Mouse (Mus musculus): ENCODE data around the gene Mast4. TPM values are rescaled to one million over a fixed set of nuclear protein-coding genes. Genes with fewer than 3 reads are reported as not detected.

The Mast4 gene
- total and polyA plus RNA-seq, 3 experiments = 2.7 to 7.0 TPM; not detected in 1

- H3K27me3 ChIP-seq (ENCODE audit: control insufficient read depth in 1 of 2, insufficient read depth in 2 of 2, low read length in 2 of 2) = peaks cover 2 to 6% of the 10 kb centered on the region in 2 experiments; a peak in 3 of 4 replicates
- H3K9ac ChIP-seq (ENCODE audit: control insufficient read depth, low read depth, low read length, poor library complexity, severe bottlenecking) = no peak overlapping the region
- no peak for DNase-seq (ENCODE audit: low read depth, low spot score)
- no peaks in the 10 kb centered on the region for H3K79me2 ChIP-seq (ENCODE audit: control insufficient read depth, insufficient read depth, low read length, poor library complexity)
- TF ChIP-seq MAZ (IDR thresholded peaks at IDR 0.05; ENCODE audit: low read depth, low read length) (no peak), MYC (IDR thresholded peaks at IDR 0.05; ENCODE audit: low read depth, low read length) (no peak), ZC3H11A (IDR thresholded peaks at IDR 0.05; ENCODE audit: low read depth, low read length) (no peak), USF1 (IDR thresholded peaks at IDR 0.05; ENCODE audit: low read depth, low read length) (no peak), TCF12 (IDR thresholded peaks at IDR 0.05; ENCODE audit: low read depth, low read length) (no peak), CHD2 (IDR thresholded peaks at IDR 0.05; ENCODE audit: low read length) (no peak), MYB (IDR thresholded peaks at IDR 0.05; ENCODE audit: low read depth, low read length) (no peak), POLR2A (IDR thresholded peaks at IDR 0.05; ENCODE audit: control insufficient read depth in 1 of 2, insufficient read depth in 1 of 2, low read depth in 1 of 2, low read length in 2 of 2, poor library complexity in 1 of 2) (no peak), SIN3A (IDR thresholded peaks at IDR 0.05; ENCODE audit: low read length) (no peak), NELFE (IDR thresholded peaks at IDR 0.05; ENCODE audit: low read depth, low read length) (no peak), CTCF (IDR thresholded peaks at IDR 0.05 in 2 of 3, conservative IDR thresholded peaks at IDR 0.05 in 1 of 3; ENCODE audit: control insufficient read depth in 1 of 3, insufficient read depth in 1 of 3, low read depth in 2 of 3, low read length in 3 of 3, poor library complexity in 1 of 3, severe bottlenecking in 1 of 3) (no peak), UBTF (IDR thresholded peaks at IDR 0.05; ENCODE audit: borderline replicate concordance, insufficient read depth, low read depth, low read length) (no peak), MEF2A (IDR thresholded peaks at IDR 0.05; ENCODE audit: extremely low read depth, insufficient replicate concordance, low read depth, low read length, poor library complexity, severe bottlenecking) (no peak), HCFC1 (IDR thresholded peaks at IDR 0.05; ENCODE audit: low read depth, low read length) (no peak)
- no peaks in the 10 kb centered on the region; a peak in 1 of 4 replicates for H3K4me1 ChIP-seq (ENCODE audit: control insufficient read depth in 1 of 2, insufficient read depth in 2 of 2, low read length in 2 of 2)
- no peaks in the 10 kb centered on the region for H3K36me3 ChIP-seq (ENCODE audit: control insufficient read depth in 1 of 2, insufficient read depth in 2 of 2, low read length in 2 of 2)
- no peak overlapping the region for H3K27ac ChIP-seq (ENCODE audit: control insufficient read depth, low read depth, low read length)
- no peak overlapping the region for H3K4me3 ChIP-seq (ENCODE audit: control insufficient read depth in 1 of 2, insufficient read depth in 1 of 2, low read depth in 2 of 2, low read length in 2 of 2)
- H3K9me3 ChIP-seq (replicated peaks; ENCODE audit: insufficient read depth, low read length) = no peaks in the 10 kb centered on the region
Measured at GRCm38 (mm10) chr13:102936233-102936632, 398.1 kb downstream of the Mast4 start.

GRCm38 (mm10) chr13:102935788-102936187 is 398.5 kb downstream of the Mast4 start:
- no peaks in the 10 kb centered on the region for H3K36me3 ChIP-seq (ENCODE audit: control insufficient read depth in 1 of 2, insufficient read depth in 2 of 2, low read length in 2 of 2)
- DNase-seq (ENCODE audit: low read depth, low spot score) = no peak
- H3K9me3 ChIP-seq (replicated peaks; ENCODE audit: insufficient read depth, low read length) = no peaks in the 10 kb centered on the region
- H3K79me2 ChIP-seq (ENCODE audit: control insufficient read depth, insufficient read depth, low read length, poor library complexity) = no peaks in the 10 kb centered on the region
- H3K27me3 ChIP-seq (ENCODE audit: control insufficient read depth in 1 of 2, insufficient read depth in 2 of 2, low read length in 2 of 2) = peaks cover 2 to 6% of the 10 kb centered on the region in 2 experiments; a peak in 3 of 4 replicates
- no peak overlapping the region for H3K9ac ChIP-seq (ENCODE audit: control insufficient read depth, low read depth, low read length, poor library complexity, severe bottlenecking)
- no peaks in the 10 kb centered on the region; a peak in 1 of 4 replicates for H3K4me1 ChIP-seq (ENCODE audit: control insufficient read depth in 1 of 2, insufficient read depth in 2 of 2, low read length in 2 of 2)
- H3K4me3 ChIP-seq (ENCODE audit: control insufficient read depth in 1 of 2, insufficient read depth in 1 of 2, low read depth in 2 of 2, low read length in 2 of 2) = no peak overlapping the region
- no peak for TF ChIP-seq CHD2 (IDR thresholded peaks at IDR 0.05; ENCODE audit: low read length)
- no peak for TF ChIP-seq MYC (IDR thresholded peaks at IDR 0.05; ENCODE audit: low read depth, low read length)
- TF ChIP-seq ZC3H11A (IDR thresholded peaks at IDR 0.05; ENCODE audit: low read depth, low read length) = no peak
- TF ChIP-seq GABPA (IDR thresholded peaks at IDR 0.05; ENCODE audit: low read depth, low read length) = no peak
- no peak for TF ChIP-seq UBTF (IDR thresholded peaks at IDR 0.05; ENCODE audit: borderline replicate concordance, insufficient read depth, low read depth, low read length)
- TF ChIP-seq TBP (IDR thresholded peaks at IDR 0.05; ENCODE audit: low read depth, low read length) = no peak
- TF ChIP-seq USF2 (IDR thresholded peaks at IDR 0.05; ENCODE audit: borderline replicate concordance in 1 of 2, insufficient read depth in 1 of 2, low read depth in 1 of 2, low read length in 2 of 2) = no peak
- TF ChIP-seq CTCF (IDR thresholded peaks at IDR 0.05 in 2 of 3, conservative IDR thresholded peaks at IDR 0.05 in 1 of 3; ENCODE audit: control insufficient read depth in 1 of 3, insufficient read depth in 1 of 3, low read depth in 2 of 3, low read length in 3 of 3, poor library complexity in 1 of 3, severe bottlenecking in 1 of 3) = no peak
- TF ChIP-seq POLR2AphosphoS2 (IDR thresholded peaks at IDR 0.05; ENCODE audit: low read length) = no peak
- no peak for TF ChIP-seq TCF12 (IDR thresholded peaks at IDR 0.05; ENCODE audit: low read depth, low read length)
- TF ChIP-seq BHLHE40 (IDR thresholded peaks at IDR 0.05; ENCODE audit: borderline replicate concordance, low read depth, low read length) = no peak
- no peak overlapping the region for H3K27ac ChIP-seq (ENCODE audit: control insufficient read depth, low read depth, low read length)

Data from MEL (cell line).